Mouse (Mus musculus): ENCODE measurements around the gene Aup1. TPM values are rescaled to one million over a fixed set of nuclear protein-coding genes. Genes with fewer than 3 reads are reported as not detected.

Aup1 gene
- polyA plus RNA-seq, 1 experiment from 2014 or later: 169 TPM

GRCm38 (mm10) chr6:83103130-83103650, 48.9 kb downstream of the Aup1 start:
- no peak for DNase-seq (ENCODE audit: low spot score)
- peak overlapping the region; percentile 76; the same call in 1 of the 2 replicates for H3K4me3 ChIP-seq
- 38% methylated on average over 11 of the region's 11 CpGs for WGBS

GRCm38 (mm10) chr6:83104158-83104557, 49.8 kb downstream of the Aup1 start:
- Histone ChIP-seq H3K9me3 (replicated peaks) (no peaks in the 10 kb centered on the region), H3K4me1 (peaks cover 41% of the 10 kb centered on the region), H3K27me3 (ENCODE audit: low read depth, poor library complexity, severe bottlenecking) (peaks cover 11% of the 10 kb centered on the region), H3K27ac (no peak overlapping the region), H3K4me3 (no peak overlapping the region), H3K36me3 (peaks cover 7% of the 10 kb centered on the region; the same call in 1 of the 2 replicates)
- DNase-seq (ENCODE audit: low spot score): no peak
- 88% methylated on average over 4 of the region's 4 CpGs for WGBS

More at GRCm38 (mm10) chr6:83103130-83103650, 48.9 kb downstream of the Aup1 start:
- Histone ChIP-seq H3K4me1 (peaks cover 43% of the 10 kb centered on the region), H3K9me3 (replicated peaks) (no peaks in the 10 kb centered on the region), H3K36me3 (peaks cover 7% of the 10 kb centered on the region; the same call in 1 of the 2 replicates), H3K27ac (no peak overlapping the region), H3K27me3 (ENCODE audit: low read depth, poor library complexity, severe bottlenecking) (peaks cover 11% of the 10 kb centered on the region)

MicroRNAs encoded within 50 kb of the gene (microRNA counts, 519-probe panel; counts per million panel counts)
- 684 counts per million, percentile 72 among the panel's probes with 10 or more counts for microRNA mmu-miR-3470a+mmu-miR-3470b

Small RNA genes within 50 kb of the gene (microRNA-seq; reads per million reads assigned to microRNA genes)
- gene Mir3470a (not detected), gene Mir7040 (not detected)

Other genes with a start within 250 kb of the Aup1 start
- 0.83 and 1.9 TPM in 2 replicates for gene Sema4f, start 114.8 kb upstream of the Aup1 start, polyA plus RNA-seq (2016; fragmentation: Nextera tagmentation; extraction: Ambion mirVana)
- 0.19 and 0.33 TPM in 2 replicates for gene M1ap, start 107.6 kb upstream of the Aup1 start, polyA plus RNA-seq (2016; fragmentation: Nextera tagmentation; extraction: Ambion mirVana)
- gene Dok1, start 21.1 kb upstream of the Aup1 start, polyA plus RNA-seq (2016; fragmentation: Nextera tagmentation; extraction: Ambion mirVana): 9.8 and 14.9 TPM in 2 replicates
- 6.3 and 12.8 TPM in 2 replicates for gene Loxl3, start 20.3 kb upstream of the Aup1 start, polyA plus RNA-seq (2016; fragmentation: Nextera tagmentation; extraction: Ambion mirVana)
- gene Htra2, start 752 bp downstream of the Aup1 start, polyA plus RNA-seq (2016; fragmentation: Nextera tagmentation; extraction: Ambion mirVana): 76.2 and 82.6 TPM in 2 replicates
- gene Dqx1, start 3.3 kb downstream of the Aup1 start, polyA plus RNA-seq (2016; fragmentation: Nextera tagmentation; extraction: Ambion mirVana): 1.4 and 1.5 TPM in 2 replicates
- 0.16 TPM in 1 of 2 replicates, not detected in the other for gene Tlx2, start 15.8 kb downstream of the Aup1 start, polyA plus RNA-seq (2016; fragmentation: Nextera tagmentation; extraction: Ambion mirVana)
- 46.5 and 46.9 TPM in 2 replicates for gene Pcgf1, start 23.3 kb downstream of the Aup1 start, polyA plus RNA-seq (2016; fragmentation: Nextera tagmentation; extraction: Ambion mirVana)
- gene Lbx2, start 31.8 kb downstream of the Aup1 start, polyA plus RNA-seq (2016; fragmentation: Nextera tagmentation; extraction: Ambion mirVana): 0.82 and 1.5 TPM in 2 replicates
- gene Ccdc142, start 47.1 kb downstream of the Aup1 start, polyA plus RNA-seq (2016; fragmentation: Nextera tagmentation; extraction: Ambion mirVana): 1.7 and 3.8 TPM in 2 replicates
- 2.1 and 2.8 TPM in 2 replicates for gene Gm42688, start 47.1 kb downstream of the Aup1 start, polyA plus RNA-seq (2016; fragmentation: Nextera tagmentation; extraction: Ambion mirVana)
- 150 and 163 TPM in 2 replicates for gene Mrpl53, start 54.5 kb downstream of the Aup1 start, polyA plus RNA-seq (2016; fragmentation: Nextera tagmentation; extraction: Ambion mirVana)
- 45.3 and 53.8 TPM in 2 replicates for gene Mogs, start 61.0 kb downstream of the Aup1 start, polyA plus RNA-seq (2016; fragmentation: Nextera tagmentation; extraction: Ambion mirVana)
- 136 and 188 TPM in 2 replicates for gene Wbp1, start 67.0 kb downstream of the Aup1 start, polyA plus RNA-seq (2016; fragmentation: Nextera tagmentation; extraction: Ambion mirVana)
- gene Ino80b, start 70.9 kb downstream of the Aup1 start, polyA plus RNA-seq (2016; fragmentation: Nextera tagmentation; extraction: Ambion mirVana): 17.4 and 17.8 TPM in 2 replicates
- gene Rtkn, start 80.9 kb downstream of the Aup1 start, polyA plus RNA-seq (2016; fragmentation: Nextera tagmentation; extraction: Ambion mirVana): 34.2 and 51.8 TPM in 2 replicates
- gene Wdr54, start 101.9 kb downstream of the Aup1 start, polyA plus RNA-seq (2016; fragmentation: Nextera tagmentation; extraction: Ambion mirVana): 10.9 and 13.7 TPM in 2 replicates
- 0.80 and 1.6 TPM in 2 replicates for gene 1700003E16Rik, start 101.9 kb downstream of the Aup1 start, polyA plus RNA-seq (2016; fragmentation: Nextera tagmentation; extraction: Ambion mirVana)
- 96.4 and 108 TPM in 2 replicates for gene Dctn1, start 111.4 kb downstream of the Aup1 start, polyA plus RNA-seq (2016; fragmentation: Nextera tagmentation; extraction: Ambion mirVana)
- gene Slc4a5, start 165.3 kb downstream of the Aup1 start, polyA plus RNA-seq (2016; fragmentation: Nextera tagmentation; extraction: Ambion mirVana): 0.23 and 0.25 TPM in 2 replicates